Mouse (Mus musculus) stomach, adult 2 months (tissue): ENCODE results near the gene Dynlrb1. TPM values are rescaled to one million over a fixed set of nuclear protein-coding genes. Genes with fewer than 3 reads are reported as not detected.

ENCODE experiments used
- polyA plus RNA-seq: library from polyadenylated mRNA; depleted of rRNA; stranded (reverse); fragments of >200 nt; gene quantifications from 2 replicates; pipeline ENCODE4 v1.2.3, GENCODE M21; 2012; rRNA removed

Gene Dynlrb1
- 84.3 and 84.5 TPM in 2 replicates for polyA plus RNA-seq

DNA sequence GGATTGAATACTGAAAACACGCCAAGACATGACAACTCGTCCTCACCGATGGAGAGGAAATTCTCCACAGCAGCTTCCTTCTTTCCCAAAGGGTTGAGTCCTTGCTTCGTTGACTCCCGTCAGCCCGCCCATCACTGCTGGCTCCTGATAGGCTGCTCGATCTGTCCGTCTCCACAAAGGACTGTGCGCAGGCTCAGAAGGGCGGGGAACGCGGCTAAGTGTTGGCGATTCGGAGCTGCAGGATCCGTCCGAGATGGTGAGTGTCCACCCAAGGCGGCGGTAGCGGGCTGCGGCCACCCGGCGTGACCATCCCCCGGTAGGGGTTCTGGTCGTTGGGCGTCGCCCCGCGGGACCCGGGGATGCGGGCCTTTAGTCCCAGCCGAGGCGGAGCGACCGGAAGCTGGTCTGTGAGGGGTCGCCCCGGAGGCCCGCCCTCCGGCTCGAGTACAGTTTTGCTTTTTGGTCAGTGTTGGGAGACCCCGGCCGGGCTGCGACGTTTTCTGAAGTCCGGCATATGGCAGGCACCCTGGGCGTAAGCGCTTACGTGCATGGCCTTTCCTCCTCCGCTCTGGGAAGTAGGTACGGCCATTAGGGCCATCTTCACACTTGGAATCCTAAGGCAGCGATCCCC, at the start of gene Dynlrb1:
Dynlrb1 (plus strand) TSS at position 172 of the 631 bp plus-strand sequence.

DNA sequence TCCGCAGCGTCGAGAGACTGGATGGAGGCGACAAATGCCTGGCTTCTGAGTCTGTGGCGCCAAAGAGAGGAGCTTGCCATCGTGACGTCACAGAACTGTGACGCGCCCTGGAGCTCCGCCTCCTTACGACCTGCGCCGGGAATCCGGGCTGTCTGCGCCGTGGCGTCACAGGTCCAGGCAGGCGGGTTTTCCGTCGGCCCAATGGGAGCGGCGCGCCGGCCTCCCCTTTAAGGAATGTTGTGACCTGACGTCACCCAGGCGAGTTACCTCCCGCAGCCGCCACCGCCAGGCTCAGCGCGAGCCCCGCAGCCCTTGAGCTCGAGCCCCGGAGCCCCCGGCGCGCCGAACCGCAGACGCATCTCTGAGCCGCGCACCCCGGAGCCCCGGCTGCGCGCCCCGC, 39.9 kb downstream of the Dynlrb1 start, which contains the start of gene Map1lc3a:
Map1lc3a (plus strand) TSS at position 103 of the 400 bp plus-strand sequence.

Other genes starting within 250 kb of the Dynlrb1 start
- 0.01 TPM in 1 of 2 replicates, not detected in the other for gene Gm14226, start 218.3 kb upstream of the Dynlrb1 start, polyA plus RNA-seq
- 15.7 and 16.9 TPM in 2 replicates for gene Ahcy, start 162.0 kb upstream of the Dynlrb1 start, polyA plus RNA-seq
- gene Itch, start 103.0 kb upstream of the Dynlrb1 start, polyA plus RNA-seq = 1.7 and 2.1 TPM in 2 replicates
- gene Map1lc3a, start 39.8 kb downstream of the Dynlrb1 start, polyA plus RNA-seq = 253 and 641 TPM in 2 replicates
- 14.6 and 16.0 TPM in 2 replicates for gene Pigu, start 120.9 kb downstream of the Dynlrb1 start, polyA plus RNA-seq
- 147 and 267 TPM in 2 replicates for gene Trp53inp2, start 144.5 kb downstream of the Dynlrb1 start, polyA plus RNA-seq
- 2.5 and 5.7 TPM in 2 replicates for gene Ncoa6, start 237.4 kb downstream of the Dynlrb1 start, polyA plus RNA-seq